Mouse (Mus musculus): Measurements from ENCODE around the gene Arpc4. TPM values are rescaled to one million over a fixed set of nuclear protein-coding genes. Genes with fewer than 3 reads are reported as not detected.
"Not testable (repeated sequence)": the region's sequence is repeated elsewhere in the genome, so short reads cannot be mapped to it uniquely, and the experiment has no call there.

Arpc4 gene
- total and polyA plus RNA-seq, 3 experiments: 231 to 375 TPM; not detected in 1

- no peaks in the 10 kb centered on the region for H3K9me3 ChIP-seq (replicated peaks; ENCODE audit: insufficient read depth, low read length)
- H3K79me2 ChIP-seq (ENCODE audit: control insufficient read depth, insufficient read depth, low read length, poor library complexity): no peaks in the 10 kb centered on the region
- H3K4me1 ChIP-seq (ENCODE audit: control insufficient read depth in 1 of 2, insufficient read depth in 2 of 2, low read length in 2 of 2): peaks cover 9 to 19% of the 10 kb centered on the region in 2 experiments
- H3K4me3 ChIP-seq (ENCODE audit: control insufficient read depth in 1 of 2, insufficient read depth in 1 of 2, low read depth in 2 of 2, low read length in 2 of 2): no peak overlapping the region
- DNase-seq (ENCODE audit: low read depth, low spot score): no peak
- H3K27me3 ChIP-seq (ENCODE audit: control insufficient read depth in 1 of 2, insufficient read depth in 2 of 2, low read length in 2 of 2): no peaks in the 10 kb centered on the region
- peaks cover 0 to 24% of the 10 kb centered on the region in 2 experiments; a peak in 2 of 4 replicates for H3K36me3 ChIP-seq (ENCODE audit: control insufficient read depth in 1 of 2, insufficient read depth in 2 of 2, low read length in 2 of 2)
- H3K27ac ChIP-seq (ENCODE audit: control insufficient read depth, low read depth, low read length): no peak overlapping the region
- TF ChIP-seq E2F4 (IDR thresholded peaks at IDR 0.05; ENCODE audit: borderline replicate concordance, low read depth, low read length): no peak
- no peak for TF ChIP-seq POLR2AphosphoS5 (IDR thresholded peaks at IDR 0.05; ENCODE audit: borderline replicate concordance, low read depth, low read length)
- TF ChIP-seq HCFC1 (IDR thresholded peaks at IDR 0.05; ENCODE audit: low read depth, low read length): no peak
- TF ChIP-seq ETS1 (IDR thresholded peaks at IDR 0.05; ENCODE audit: low read depth, low read length): no peak
- TF ChIP-seq TCF12 (IDR thresholded peaks at IDR 0.05; ENCODE audit: low read depth, low read length): no peak
- TF ChIP-seq TAL1 (IDR thresholded peaks at IDR 0.05; ENCODE audit: low read length): no peak
- no peak for TF ChIP-seq MYC (IDR thresholded peaks at IDR 0.05; ENCODE audit: low read depth, low read length)
- no peak for TF ChIP-seq CHD1 (IDR thresholded peaks at IDR 0.05; ENCODE audit: low read depth, low read length)
- H3K9ac ChIP-seq (ENCODE audit: control insufficient read depth, low read depth, low read length, poor library complexity, severe bottlenecking): no peak overlapping the region
Measured at GRCm38 (mm10) chr6:113331721-113332120, 46.2 kb upstream of the Arpc4 start.

- H3K36me3 ChIP-seq (ENCODE audit: control insufficient read depth in 1 of 2, insufficient read depth in 2 of 2, low read length in 2 of 2): peaks cover 0 to 24% of the 10 kb centered on the region in 2 experiments; a peak in 2 of 4 replicates
- peaks cover 9 to 19% of the 10 kb centered on the region in 2 experiments for H3K4me1 ChIP-seq (ENCODE audit: control insufficient read depth in 1 of 2, insufficient read depth in 2 of 2, low read length in 2 of 2)
- not testable (repeated sequence) for H3K9me3 ChIP-seq (replicated peaks; ENCODE audit: insufficient read depth, low read length); H3K27me3 ChIP-seq (ENCODE audit: control insufficient read depth in 1 of 2, insufficient read depth in 2 of 2, low read length in 2 of 2); H3K27ac ChIP-seq (ENCODE audit: control insufficient read depth, low read depth, low read length); H3K9ac ChIP-seq (ENCODE audit: control insufficient read depth, low read depth, low read length, poor library complexity, severe bottlenecking); H3K79me2 ChIP-seq (ENCODE audit: control insufficient read depth, insufficient read depth, low read length, poor library complexity); DNase-seq (ENCODE audit: low read depth, low spot score); H3K4me3 ChIP-seq (ENCODE audit: control insufficient read depth in 1 of 2, insufficient read depth in 1 of 2, low read depth in 2 of 2, low read length in 2 of 2)
- peak; percentile 45; the same call in 1 of the 2 replicates for TF ChIP-seq TBP (IDR thresholded peaks at IDR 0.05; ENCODE audit: low read depth, low read length)
Measured at GRCm38 (mm10) chr6:113332734-113333133, 45.2 kb upstream of the Arpc4 start.

GRCm38 (mm10) chr6:113333137-113333950 lies 44.6 kb upstream of the Arpc4 start:
- Histone ChIP-seq H3K79me2 (ENCODE audit: control insufficient read depth, insufficient read depth, low read length, poor library complexity) (no peaks in the 10 kb centered on the region), H3K4me3 (ENCODE audit: control insufficient read depth in 1 of 2, insufficient read depth in 1 of 2, low read depth in 2 of 2, low read length in 2 of 2) (no peak overlapping the region), H3K9me3 (replicated peaks; ENCODE audit: insufficient read depth, low read length) (no peaks in the 10 kb centered on the region), H3K27me3 (ENCODE audit: control insufficient read depth in 1 of 2, insufficient read depth in 2 of 2, low read length in 2 of 2) (no peaks in the 10 kb centered on the region), H3K36me3 (ENCODE audit: control insufficient read depth in 1 of 2, insufficient read depth in 2 of 2, low read length in 2 of 2) (peaks cover 0 to 24% of the 10 kb centered on the region in 2 experiments; a peak in 2 of 4 replicates), H3K4me1 (ENCODE audit: control insufficient read depth in 1 of 2, insufficient read depth in 2 of 2, low read length in 2 of 2) (peaks cover 9 to 16% of the 10 kb centered on the region in 2 experiments), H3K9ac (ENCODE audit: control insufficient read depth, low read depth, low read length, poor library complexity, severe bottlenecking) (no peak overlapping the region), H3K27ac (ENCODE audit: control insufficient read depth, low read depth, low read length) (no peak overlapping the region)
- no peak for DNase-seq (ENCODE audit: low read depth, low spot score)
- no peak for TF ChIP-seq MAFK (IDR thresholded peaks at IDR 0.05; ENCODE audit: borderline replicate concordance, low read depth, low read length)

Data from MEL (cell line).